Mouse (Mus musculus): ENCODE data around the gene Hnrnpf. TPM values are rescaled to one million over a fixed set of nuclear protein-coding genes. Genes with fewer than 3 reads are reported as not detected.

Hnrnpf gene
- polyA plus RNA-seq, 1 experiment: 147 TPM

GRCm38 (mm10) chr6:117906015-117906531, 5.9 kb downstream of the Hnrnpf start:
- Histone ChIP-seq H3K4me1 (ENCODE audit: control insufficient read depth, insufficient read depth, insufficient read length, low read length) (peaks cover 13% of the 10 kb centered on the region; the same call in 1 of the 2 replicates), H3K27ac (replicated peaks; ENCODE audit: low read depth, low read length) (peak overlapping the region; percentile 81), H3K4me3 (ENCODE audit: insufficient read depth, low read depth, low read length) (peak overlapping the region; percentile 74)

DNA sequence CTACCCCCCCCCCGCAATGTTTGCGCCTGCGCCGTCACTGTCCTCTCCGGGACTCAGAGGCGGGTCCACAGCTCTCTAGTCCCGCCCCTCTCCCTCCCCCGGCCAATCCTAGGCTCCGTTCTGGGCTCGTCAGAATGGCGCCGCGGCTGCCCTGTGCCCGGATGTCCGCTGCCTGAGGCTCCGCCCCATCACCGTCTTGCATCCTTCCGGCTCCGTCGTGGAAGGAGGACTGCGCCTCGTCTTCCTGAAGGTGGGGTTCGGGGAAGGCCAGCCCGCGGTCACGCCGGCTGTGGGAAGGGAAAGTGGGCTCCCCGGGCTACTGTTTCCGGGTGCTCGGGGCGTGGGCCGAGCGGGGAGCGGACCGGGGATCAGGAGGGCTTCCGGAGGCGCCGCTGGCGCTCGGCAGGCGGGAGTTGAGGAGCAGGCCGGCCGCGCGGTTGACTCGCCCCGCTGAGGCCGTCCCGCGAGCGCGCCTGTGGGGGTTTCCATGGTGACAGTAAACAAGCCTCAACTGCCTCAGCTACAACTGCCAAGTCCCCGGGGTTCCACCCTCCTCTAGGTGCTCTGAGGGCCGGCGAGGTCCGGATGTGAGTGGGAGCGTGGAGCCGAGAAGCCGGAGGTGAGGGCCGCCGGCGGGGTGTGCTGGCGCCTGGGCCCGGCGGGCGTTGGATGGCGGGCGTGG, 6.6 kb downstream of the Hnrnpf start:
- H3K4me1 ChIP-seq (ENCODE audit: control insufficient read depth, insufficient read depth, insufficient read length, low read length): peaks cover 13% of the 10 kb centered on the region; the same call in 1 of the 2 replicates
- H3K27ac ChIP-seq (replicated peaks; ENCODE audit: low read depth, low read length): peak overlapping the region; percentile 93
- peak overlapping the region; percentile 82 for H3K4me3 ChIP-seq (ENCODE audit: insufficient read depth, low read depth, low read length)

GRCm38 (mm10) chr6:117907301-117907978, 7.3 kb downstream of the Hnrnpf start:
- H3K4me1 ChIP-seq (ENCODE audit: control insufficient read depth, insufficient read depth, insufficient read length, low read length): peaks cover 13% of the 10 kb centered on the region; the same call in 1 of the 2 replicates
- H3K4me3 ChIP-seq (ENCODE audit: insufficient read depth, low read depth, low read length): peak overlapping the region; percentile 82
- peak overlapping the region; percentile 93 for H3K27ac ChIP-seq (replicated peaks; ENCODE audit: low read depth, low read length)

GRCm38 (mm10) chr6:117907979-117908355, 7.8 kb downstream of the Hnrnpf start:
- peak overlapping the region; percentile 77 for H3K27ac ChIP-seq (replicated peaks; ENCODE audit: low read depth, low read length)
- H3K4me3 ChIP-seq (ENCODE audit: insufficient read depth, low read depth, low read length): peak overlapping the region; percentile 82
- H3K4me1 ChIP-seq (ENCODE audit: control insufficient read depth, insufficient read depth, insufficient read length, low read length): peaks cover 13% of the 10 kb centered on the region; the same call in 1 of the 2 replicates

- H3K4me1 ChIP-seq (ENCODE audit: control insufficient read depth, insufficient read depth, insufficient read length, low read length): peaks cover 13% of the 10 kb centered on the region; the same call in 1 of the 2 replicates
- H3K27ac ChIP-seq (replicated peaks; ENCODE audit: low read depth, low read length): peak overlapping the region; percentile 77
- peak overlapping the region; percentile 82 for H3K4me3 ChIP-seq (ENCODE audit: insufficient read depth, low read depth, low read length)
Measured at GRCm38 (mm10) chr6:117908424-117908900, 8.3 kb downstream of the Hnrnpf start.

GRCm38 (mm10) chr6:117910120-117910661, 10.1 kb downstream of the Hnrnpf start:
- H3K27ac ChIP-seq (replicated peaks; ENCODE audit: low read depth, low read length): no peak overlapping the region
- H3K4me1 ChIP-seq (ENCODE audit: control insufficient read depth, insufficient read depth, insufficient read length, low read length): peaks cover 13% of the 10 kb centered on the region; the same call in 1 of the 2 replicates
- no peak overlapping the region for H3K4me3 ChIP-seq (ENCODE audit: insufficient read depth, low read depth, low read length)

DNA sequence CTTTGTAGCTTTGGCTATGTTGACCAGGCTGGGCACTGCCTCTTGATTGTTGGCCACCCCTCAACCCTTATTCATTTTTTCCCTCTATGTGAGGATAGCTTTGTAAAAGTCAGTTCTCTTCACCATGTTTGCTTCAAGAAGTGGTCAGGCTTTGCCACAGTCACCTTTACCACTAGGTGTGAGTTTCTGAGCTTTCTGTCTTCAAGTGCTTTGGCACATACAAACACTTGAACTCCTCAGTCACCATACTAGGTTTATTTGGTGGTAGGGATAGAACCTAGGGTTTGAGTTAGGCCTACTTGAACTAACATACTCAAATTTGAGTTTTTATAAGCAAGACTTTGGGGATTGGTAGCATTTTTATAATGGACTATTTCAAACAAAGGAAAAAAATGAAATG, 14.4 kb downstream of the Hnrnpf start:
- H3K27ac ChIP-seq (replicated peaks; ENCODE audit: low read depth, low read length): no peak overlapping the region
- peaks cover 8% of the 10 kb centered on the region; the same call in 1 of the 2 replicates for H3K4me1 ChIP-seq (ENCODE audit: control insufficient read depth, insufficient read depth, insufficient read length, low read length)
- H3K4me3 ChIP-seq (ENCODE audit: insufficient read depth, low read depth, low read length): no peak overlapping the region

GRCm38 (mm10) chr6:117916205-117916736, 16.1 kb downstream of the Hnrnpf start:
- H3K27ac ChIP-seq (replicated peaks; ENCODE audit: low read depth, low read length): peak overlapping the region; percentile 99
- peak overlapping the region; percentile 95 for H3K4me3 ChIP-seq (ENCODE audit: insufficient read depth, low read depth, low read length)
- H3K4me1 ChIP-seq (ENCODE audit: control insufficient read depth, insufficient read depth, insufficient read length, low read length): peaks cover 5% of the 10 kb centered on the region; the same call in 1 of the 2 replicates

GRCm38 (mm10) chr6:117916737-117917426, 16.8 kb downstream of the Hnrnpf start:
- peak overlapping the region; percentile 95 for H3K4me3 ChIP-seq (ENCODE audit: insufficient read depth, low read depth, low read length)
- peaks cover 5% of the 10 kb centered on the region; the same call in 1 of the 2 replicates for H3K4me1 ChIP-seq (ENCODE audit: control insufficient read depth, insufficient read depth, insufficient read length, low read length)
- peak overlapping the region; percentile 99 for H3K27ac ChIP-seq (replicated peaks; ENCODE audit: low read depth, low read length)

- H3K4me1 ChIP-seq (ENCODE audit: control insufficient read depth, insufficient read depth, insufficient read length, low read length): peaks cover 5% of the 10 kb centered on the region; the same call in 1 of the 2 replicates
- peak overlapping the region; percentile 98 for H3K27ac ChIP-seq (replicated peaks; ENCODE audit: low read depth, low read length)
- H3K4me3 ChIP-seq (ENCODE audit: insufficient read depth, low read depth, low read length): peak overlapping the region; percentile 95
Measured at GRCm38 (mm10) chr6:117917576-117917975, 17.5 kb downstream of the Hnrnpf start.

- peaks cover 5% of the 10 kb centered on the region; the same call in 1 of the 2 replicates for H3K4me1 ChIP-seq (ENCODE audit: control insufficient read depth, insufficient read depth, insufficient read length, low read length)
- H3K27ac ChIP-seq (replicated peaks; ENCODE audit: low read depth, low read length): 0 out of 2 replicates have a peak overlapping the region, but pooled peaks have one; percentile 98
- H3K4me3 ChIP-seq (ENCODE audit: insufficient read depth, low read depth, low read length): peak overlapping the region; percentile 95
Measured at GRCm38 (mm10) chr6:117918043-117918442, 17.9 kb downstream of the Hnrnpf start.

DNA sequence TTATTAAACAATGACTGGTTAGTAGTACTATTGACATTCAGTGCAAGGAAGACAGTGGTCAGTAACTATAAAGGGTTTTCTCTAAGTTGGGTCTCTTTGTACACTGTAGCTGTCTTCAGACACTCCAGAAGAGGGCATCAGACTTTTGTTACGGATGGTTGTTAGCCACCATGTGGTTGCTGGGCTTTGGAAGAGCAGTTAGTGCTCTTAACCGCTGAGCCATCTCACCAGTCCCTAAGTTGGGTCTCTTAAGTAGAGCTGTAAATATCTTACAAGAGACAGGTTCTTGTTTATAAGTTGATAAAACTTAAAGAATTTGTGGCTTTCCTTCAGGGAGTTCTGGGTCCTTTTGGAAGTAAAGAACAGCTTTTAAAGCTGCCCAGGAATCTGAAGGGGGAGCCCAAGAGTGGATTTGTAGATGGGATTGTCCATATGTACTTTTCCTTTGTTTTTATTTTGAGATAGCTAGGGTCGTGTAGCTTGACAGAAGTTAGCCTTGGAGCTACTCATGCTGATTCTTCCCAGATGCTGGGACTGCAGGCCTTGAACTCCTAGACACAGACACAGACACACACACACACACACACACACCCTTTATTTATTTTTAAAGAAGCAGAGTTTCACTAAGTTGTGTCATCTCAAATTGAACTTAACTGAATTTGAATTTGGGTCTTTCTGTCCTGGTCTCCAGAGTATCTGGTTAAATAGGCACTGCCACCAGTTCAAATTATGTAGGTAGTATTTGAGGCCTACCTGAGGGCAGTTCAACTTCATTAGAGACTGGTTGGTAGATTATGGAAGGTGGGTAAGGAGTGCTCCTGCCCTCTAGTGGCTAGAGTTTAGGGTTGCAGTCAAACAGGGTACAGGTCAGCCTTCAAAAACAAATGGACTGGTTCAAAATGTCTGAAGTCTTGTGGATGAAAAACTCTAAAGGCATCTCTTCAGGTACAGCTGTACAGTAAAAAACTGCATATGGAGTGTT, 20.8 kb downstream of the Hnrnpf start:
- no peak overlapping the region for H3K27ac ChIP-seq (replicated peaks; ENCODE audit: low read depth, low read length)
- peaks cover 4% of the 10 kb centered on the region; the same call in 1 of the 2 replicates for H3K4me1 ChIP-seq (ENCODE audit: control insufficient read depth, insufficient read depth, insufficient read length, low read length)
- no peak overlapping the region for H3K4me3 ChIP-seq (ENCODE audit: insufficient read depth, low read depth, low read length)

GRCm38 (mm10) chr6:117922041-117922440, 21.9 kb downstream of the Hnrnpf start:
- H3K27ac ChIP-seq (replicated peaks; ENCODE audit: low read depth, low read length): no peak overlapping the region
- no peaks in the 10 kb centered on the region for H3K4me1 ChIP-seq (ENCODE audit: control insufficient read depth, insufficient read depth, insufficient read length, low read length)
- no peak overlapping the region for H3K4me3 ChIP-seq (ENCODE audit: insufficient read depth, low read depth, low read length)

Measured in brown adipose tissue, adult 24 weeks (tissue).